Mouse (Mus musculus): ENCODE measurements at regions not wholly inside any gene's neighbourhood (a gene's known extent, or its start where the extent isn't known, plus 50 kb on each side); places are given as distances from the start of the nearest gene placed in this dataset.

DNA sequence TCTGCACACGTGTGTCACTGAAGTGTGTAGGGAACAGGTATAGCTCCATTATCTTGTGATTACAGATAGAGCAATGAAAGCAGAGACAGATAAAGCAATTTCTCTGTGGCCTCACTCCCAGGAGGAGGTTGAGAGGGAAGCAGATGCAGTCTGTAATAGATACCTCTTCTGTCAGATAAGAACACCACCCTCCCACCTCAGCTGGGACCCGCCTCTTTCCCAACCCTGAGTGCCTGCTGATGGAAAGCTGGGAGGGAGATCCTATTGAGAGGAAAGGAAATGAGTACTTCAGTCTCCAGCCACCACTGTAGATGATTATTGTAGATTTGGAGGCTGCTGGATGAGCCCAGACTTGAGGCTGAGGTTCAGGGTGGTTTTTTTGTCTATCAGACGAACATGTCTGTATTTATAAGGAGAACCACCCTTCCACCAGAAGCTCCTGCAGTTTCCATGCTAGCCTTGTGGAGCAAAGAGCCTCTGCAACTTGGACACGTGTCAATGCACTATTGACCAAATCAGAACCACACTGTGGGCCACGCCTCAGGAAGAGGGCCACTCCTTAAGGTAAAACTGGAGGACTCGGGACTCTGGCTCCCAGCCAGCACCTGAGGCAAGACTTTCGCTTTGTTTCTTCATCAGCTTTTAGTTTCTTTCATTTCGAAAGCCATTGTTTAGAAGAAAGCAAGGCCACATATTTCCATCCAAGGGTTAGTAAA lies 55.3 kb upstream of the Plekha5 start:
- no peak for DNase-seq (ENCODE audit: low spot score in 2 of 2)

GRCm38 (mm10) chr6:140367303-140367702 lies 56.6 kb upstream of the Plekha5 start:
- no peak for DNase-seq (ENCODE audit: low spot score in 2 of 2)

DNA sequence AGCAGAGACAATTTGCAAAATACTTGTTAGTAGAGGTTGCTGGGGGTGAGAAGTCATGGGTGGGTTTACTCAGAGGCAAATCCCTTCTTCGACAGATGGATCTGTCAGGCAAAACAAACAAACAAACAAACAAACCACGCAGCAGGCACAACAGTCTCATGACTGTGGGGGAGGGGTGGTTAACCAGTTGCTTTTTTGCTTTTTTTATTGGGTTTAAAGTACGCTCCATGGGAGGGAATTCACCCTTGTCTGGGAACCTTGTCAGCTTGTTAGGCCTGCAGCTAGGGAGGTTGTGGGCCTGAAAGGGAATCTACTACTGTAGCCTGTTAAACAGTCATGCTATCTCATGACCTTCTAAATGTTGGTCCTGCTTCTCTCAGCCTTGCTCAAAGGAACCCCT lies 57.1 kb upstream of the Plekha5 start:
- DNase-seq (ENCODE audit: low spot score in 2 of 2), result no peak

GRCm38 (mm10) chr6:140360996-140361395 lies 62.9 kb upstream of the Plekha5 start:
- peak; percentile 19 to 33 for DNase-seq (ENCODE audit: low spot score in 2 of 2)

DNA sequence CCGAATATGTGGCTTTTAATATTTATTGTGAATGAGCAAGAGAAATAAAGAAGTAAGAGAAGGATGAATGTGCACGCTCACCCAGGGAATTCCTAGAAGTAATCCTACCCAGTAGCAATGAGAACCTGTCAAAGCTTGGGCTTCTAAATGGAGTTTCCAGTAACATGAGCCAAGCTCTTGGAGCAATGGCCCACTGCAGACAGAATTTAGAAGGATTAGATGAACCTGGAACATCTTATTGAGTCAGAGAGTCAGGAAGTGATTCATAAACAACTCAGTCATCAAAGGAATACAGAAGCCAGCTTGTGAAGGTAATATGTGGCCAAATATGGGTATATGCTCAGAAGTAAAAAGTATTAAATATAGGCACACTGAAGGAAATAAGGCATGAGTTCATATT lies 66.0 kb upstream of the Plekha5 start:
- DNase-seq (ENCODE audit: low spot score in 2 of 2), result no peak

DNA sequence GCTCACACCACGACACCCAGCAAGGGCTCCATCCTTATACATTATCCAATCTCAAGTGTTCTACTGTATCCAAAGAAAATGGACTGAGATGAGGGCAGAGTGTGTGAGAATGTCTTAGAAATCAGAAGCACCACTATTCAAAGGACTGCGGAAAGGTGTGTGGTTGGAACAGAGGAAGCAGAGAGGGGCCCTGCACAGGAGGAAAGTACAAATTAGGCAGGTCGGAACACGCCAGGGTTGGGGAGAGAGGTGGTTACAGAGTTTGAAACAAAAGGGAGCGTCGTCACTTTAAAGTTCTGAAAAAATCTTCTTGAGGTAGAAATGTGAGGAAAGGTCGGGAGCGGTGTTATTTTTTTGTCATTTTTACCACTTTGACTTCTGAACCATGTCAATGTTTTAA lies 66.6 kb upstream of the Plekha5 start:
- no peak for DNase-seq (ENCODE audit: low spot score in 2 of 2)

GRCm38 (mm10) chr6:140354082-140354481 lies 69.8 kb upstream of the Plekha5 start:
- DNase-seq (ENCODE audit: low spot score in 2 of 2), result no peak

GRCm38 (mm10) chr6:140353610-140354009 lies 70.2 kb upstream of the Plekha5 start:
- DNase-seq (ENCODE audit: low spot score in 2 of 2), result no peak

- DNase-seq (ENCODE audit: low spot score in 2 of 2), result no peak
Observed at GRCm38 (mm10) chr6:140351365-140352095, 72.3 kb upstream of the Plekha5 start.

GRCm38 (mm10) chr6:140348578-140348977 lies 75.3 kb upstream of the Plekha5 start:
- DNase-seq (ENCODE audit: low spot score in 2 of 2), result no peak

DNA sequence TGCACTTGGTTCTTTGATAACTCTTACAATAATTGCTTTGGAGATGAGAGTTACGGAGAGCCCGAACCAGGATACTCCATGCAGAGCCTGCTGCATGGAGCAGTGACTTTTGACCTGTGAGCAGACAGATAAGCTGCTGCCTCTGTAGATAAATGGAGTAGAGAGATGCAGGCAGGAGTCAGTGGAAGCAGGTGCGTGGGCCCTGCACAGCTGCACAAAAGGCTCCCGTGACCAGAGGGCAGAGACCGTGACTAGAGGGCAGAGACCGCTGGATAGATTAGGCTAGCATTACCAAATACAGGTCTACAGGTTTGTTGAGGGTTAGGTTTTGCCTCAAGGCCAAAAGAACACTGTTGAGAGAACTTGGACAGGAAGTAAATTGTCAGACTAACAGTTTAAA lies 76.9 kb upstream of the Plekha5 start:
- no peak for DNase-seq (ENCODE audit: low spot score in 2 of 2)

DNA sequence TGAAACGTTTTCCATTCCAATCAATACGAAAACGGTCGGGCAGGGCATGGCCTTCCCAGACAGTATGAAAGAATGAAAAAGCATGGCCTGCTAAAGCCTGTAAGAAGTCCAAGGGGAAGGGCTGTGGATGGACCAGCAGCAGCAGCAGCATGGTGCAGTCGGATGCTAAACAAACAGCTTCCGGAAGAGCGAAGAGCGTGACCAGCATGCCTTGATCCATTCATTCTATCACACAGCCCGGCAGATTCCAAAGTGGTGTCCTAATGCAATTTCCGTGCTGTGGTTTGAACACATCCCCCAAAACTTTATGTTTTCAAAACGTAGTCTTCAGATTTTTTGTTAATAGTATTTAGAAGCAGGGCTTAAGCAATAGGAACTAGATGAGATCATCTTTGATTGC lies 80.2 kb upstream of the Plekha5 start:
- DNase-seq (ENCODE audit: low spot score in 2 of 2), result no peak

- DNase-seq (ENCODE audit: low spot score in 2 of 2), result no peak
Observed at GRCm38 (mm10) chr6:140342881-140343280, 81.0 kb upstream of the Plekha5 start.

- no peak for DNase-seq (ENCODE audit: low spot score in 2 of 2)
Observed at GRCm38 (mm10) chr6:140339731-140340130, 84.1 kb upstream of the Plekha5 start.

GRCm38 (mm10) chr6:140337897-140338749 lies 85.7 kb upstream of the Plekha5 start:
- no peak for DNase-seq (ENCODE audit: low spot score in 2 of 2)

DNA sequence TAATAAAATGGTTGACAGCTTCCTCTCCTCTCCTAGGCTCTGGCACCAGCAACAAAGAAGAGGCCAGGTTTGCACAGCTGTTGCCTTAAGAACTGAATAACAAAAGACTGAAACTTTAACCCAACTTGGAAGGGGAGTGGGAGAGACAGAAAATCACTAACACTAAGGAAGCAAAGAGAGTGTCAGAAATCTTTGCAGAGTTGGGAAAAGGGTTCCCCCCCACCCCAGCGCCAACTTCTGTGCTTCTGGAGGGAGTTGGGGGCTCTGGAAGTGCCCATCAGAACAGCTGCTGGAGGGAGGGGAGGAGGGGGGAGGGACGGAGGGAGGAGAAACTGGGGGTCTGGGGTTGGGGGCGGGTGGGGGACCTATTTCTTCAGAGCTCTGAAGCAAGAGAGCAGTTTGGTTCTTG lies 86.8 kb upstream of the Plekha5 start:
- no peak for DNase-seq (ENCODE audit: low spot score in 2 of 2)

GRCm38 (mm10) chr6:140336414-140336941 lies 87.4 kb upstream of the Plekha5 start:
- no peak for DNase-seq (ENCODE audit: low spot score in 2 of 2)

DNA sequence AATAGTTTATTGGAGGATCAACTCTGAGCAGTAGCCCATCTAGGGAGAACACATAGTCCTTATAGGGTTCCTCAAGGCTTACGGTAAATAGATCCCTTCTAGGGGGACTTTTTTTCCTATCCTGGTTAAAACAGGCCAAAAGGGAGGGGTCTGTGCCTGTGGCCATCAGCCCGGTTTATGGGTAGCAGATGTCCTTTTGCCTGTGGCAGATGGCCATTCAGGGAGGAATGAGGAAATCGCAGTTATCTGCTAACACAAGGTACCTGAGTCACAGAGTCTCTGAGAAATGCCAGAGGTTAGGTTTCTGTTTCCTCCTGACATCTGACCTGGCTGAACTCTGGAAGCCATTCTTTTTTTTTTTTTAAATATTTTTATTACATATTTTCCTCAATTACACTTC lies 90.5 kb upstream of the Plekha5 start:
- DNase-seq (ENCODE audit: low spot score in 2 of 2), result no peak

DNA sequence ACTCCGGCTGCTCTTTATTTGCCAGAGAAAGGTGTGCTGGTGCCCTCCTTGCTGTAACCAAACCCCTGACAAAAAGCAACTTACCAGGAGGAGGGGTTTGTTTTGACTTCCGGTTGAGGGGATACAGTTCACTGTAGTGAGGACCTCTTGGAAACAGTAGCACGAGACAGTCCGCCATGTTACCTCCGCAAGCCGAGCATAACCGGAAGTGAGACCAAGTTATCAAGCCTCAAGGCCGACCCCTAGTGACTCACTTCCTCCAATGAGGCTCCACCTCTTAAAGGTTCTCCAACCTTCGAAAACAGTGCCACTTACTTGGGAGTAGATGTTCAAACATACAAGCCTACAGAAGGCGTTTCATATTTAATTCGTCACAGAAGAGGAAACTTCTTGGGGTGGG lies 115.2 kb upstream of the Plekha5 start:
- no peak for DNase-seq (ENCODE audit: low spot score in 2 of 2)

GRCm38 (mm10) chr6:140306811-140307558 lies 116.9 kb upstream of the Plekha5 start:
- no peak for DNase-seq (ENCODE audit: low spot score in 2 of 2)

- DNase-seq (ENCODE audit: low spot score in 2 of 2), result no peak
Observed at GRCm38 (mm10) chr6:140304105-140304504, 119.7 kb upstream of the Plekha5 start.
